Mouse (Mus musculus) ovary, postnatal 14 days (tissue): ENCODE data around the gene Caln1.

Experiments used
- DNase-seq: peaks from one replicate; pipeline ENCODE4 v3.0.0; 2022; ENCODE audit warnings: low spot score

Gene Caln1

GRCm38 (mm10) chr5:130394386-130394785 is 25.1 kb downstream of the Caln1 start:
- DNase-seq = no peak

GRCm38 (mm10) chr5:130395142-130395541 is 25.9 kb downstream of the Caln1 start:
- DNase-seq = no peak

GRCm38 (mm10) chr5:130400136-130400917 is 31.1 kb downstream of the Caln1 start:
- no peak for DNase-seq

- DNase-seq = peak; percentile 42
These were observed 35.9 kb downstream of the Caln1 start for GRCm38 (mm10) chr5:130405201-130405600.

- no peak for DNase-seq
These were observed 40.5 kb downstream of the Caln1 start for GRCm38 (mm10) chr5:130409706-130410105.

GRCm38 (mm10) chr5:130411516-130411915 is 42.3 kb downstream of the Caln1 start:
- DNase-seq = no peak

GRCm38 (mm10) chr5:130447438-130447837 is 78.2 kb downstream of the Caln1 start:
- DNase-seq = no peak

GRCm38 (mm10) chr5:130448491-130448890 is 79.2 kb downstream of the Caln1 start:
- DNase-seq = no peak

- no peak for DNase-seq
These were observed 79.9 kb downstream of the Caln1 start for GRCm38 (mm10) chr5:130448931-130449856.

- DNase-seq = no peak
These were observed 80.8 kb downstream of the Caln1 start for GRCm38 (mm10) chr5:130450031-130450541.

- no peak for DNase-seq
These were observed 88.8 kb downstream of the Caln1 start for GRCm38 (mm10) chr5:130458076-130458475.

- no peak for DNase-seq
These were observed 103.0 kb downstream of the Caln1 start for GRCm38 (mm10) chr5:130472209-130472608.

- no peak for DNase-seq
These were observed 105.6 kb downstream of the Caln1 start for GRCm38 (mm10) chr5:130474876-130475275.

- peak; percentile 13 for DNase-seq
These were observed 107.5 kb downstream of the Caln1 start for GRCm38 (mm10) chr5:130476741-130477140.

- DNase-seq = no peak
These were observed 111.0 kb downstream of the Caln1 start for GRCm38 (mm10) chr5:130480290-130480689.

- DNase-seq = no peak
These were observed 122.2 kb downstream of the Caln1 start for GRCm38 (mm10) chr5:130491471-130491870.

- DNase-seq = no peak
These were observed 123.0 kb downstream of the Caln1 start for GRCm38 (mm10) chr5:130492305-130492704.

GRCm38 (mm10) chr5:130502541-130502940 is 133.3 kb downstream of the Caln1 start:
- no peak for DNase-seq

- no peak for DNase-seq
These were observed 135.6 kb downstream of the Caln1 start for GRCm38 (mm10) chr5:130504891-130505290.

GRCm38 (mm10) chr5:130510516-130510915 is 141.3 kb downstream of the Caln1 start:
- no peak for DNase-seq

- DNase-seq = no peak
These were observed 146.1 kb downstream of the Caln1 start for GRCm38 (mm10) chr5:130515395-130515794.

GRCm38 (mm10) chr5:130520527-130520926 is 151.3 kb downstream of the Caln1 start:
- no peak for DNase-seq

- DNase-seq = no peak
These were observed 158.2 kb downstream of the Caln1 start for GRCm38 (mm10) chr5:130527416-130527815.
